Mouse (Mus musculus): ENCODE results near the gene Ccdc34.
A peak's percentile ranks its signal among the peaks of the same experiment; 100 is the strongest.

The Ccdc34 gene

DNA sequence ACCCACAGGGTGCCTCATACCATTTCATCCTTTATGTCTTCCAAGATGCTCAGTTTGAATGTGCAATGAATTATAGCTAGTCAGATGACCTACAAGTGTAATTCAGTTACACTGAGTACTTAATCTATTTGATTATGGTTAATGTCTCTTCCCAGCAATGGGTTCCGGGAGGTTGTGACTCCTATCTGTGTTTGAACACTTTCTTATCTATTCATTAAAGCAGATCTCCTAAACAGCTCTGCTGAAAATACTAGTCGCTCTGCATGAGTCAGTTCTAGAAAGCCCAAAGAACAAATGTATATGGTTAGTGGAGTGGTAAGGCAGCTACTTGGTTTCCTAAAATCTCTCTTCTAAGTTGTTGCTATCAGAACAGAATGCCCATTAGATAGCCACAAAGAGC lies 22.6 kb upstream of the Ccdc34 start:
- ATAC-seq (ENCODE audit: low TSS enrichment) = no peak

DNA sequence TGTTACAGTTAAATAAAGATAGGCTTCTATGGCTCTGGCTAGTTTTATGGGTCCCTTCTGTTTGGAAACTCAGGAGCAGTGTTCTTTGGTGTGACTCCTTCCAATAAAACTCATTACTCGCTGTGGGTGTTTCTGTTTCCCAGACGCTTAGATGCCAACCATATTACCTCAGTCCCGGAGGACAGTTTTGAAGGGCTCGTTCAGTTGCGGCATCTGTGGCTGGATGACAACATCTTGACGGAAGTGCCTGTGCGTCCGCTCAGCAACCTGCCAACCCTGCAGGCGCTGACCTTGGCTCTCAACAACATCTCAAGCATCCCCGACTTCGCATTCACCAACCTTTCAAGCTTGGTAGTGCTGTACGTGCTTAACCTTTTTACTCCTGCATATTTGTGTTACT lies 21.2 kb upstream of the Ccdc34 start:
- no peak for ATAC-seq (ENCODE audit: low TSS enrichment)

DNA sequence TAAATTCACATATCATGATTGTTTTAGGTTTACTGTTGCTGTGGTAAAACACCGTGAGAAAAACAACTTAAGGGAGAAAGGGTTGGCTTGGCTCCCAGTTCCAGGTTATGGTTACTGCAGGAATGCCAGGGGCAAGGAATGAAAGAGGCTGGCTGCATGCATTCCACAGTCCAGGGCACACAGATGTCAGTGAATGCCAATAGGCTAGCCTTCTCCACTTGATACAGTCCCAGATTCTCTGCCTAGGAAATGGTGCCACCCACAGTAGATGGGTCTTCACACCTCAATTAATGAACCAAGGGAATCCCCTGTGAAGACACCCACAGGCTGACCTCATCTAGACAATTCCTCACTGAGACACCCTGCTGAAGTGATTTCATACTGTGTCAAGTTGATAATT lies 12.9 kb upstream of the Ccdc34 start:
- no peak for ATAC-seq (ENCODE audit: low TSS enrichment)

DNA sequence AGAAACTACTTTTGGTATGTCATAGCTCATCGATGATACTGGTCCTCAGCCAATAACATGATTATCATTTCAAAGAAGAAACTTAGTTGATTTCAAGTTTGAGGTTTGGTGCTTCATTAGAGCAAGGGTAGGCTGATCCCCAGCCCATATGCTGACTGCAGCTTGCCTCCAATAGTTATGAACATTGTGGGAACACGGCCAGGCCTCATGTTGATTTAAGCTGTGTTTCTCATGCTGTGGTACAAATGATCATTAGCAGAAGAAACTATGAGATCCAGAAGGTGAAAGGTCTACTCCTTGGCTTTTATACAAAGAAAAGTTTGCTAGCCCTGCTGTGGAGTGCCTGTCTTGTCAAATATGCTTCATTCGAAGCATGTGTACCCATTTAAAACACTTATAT lies 12.5 kb upstream of the Ccdc34 start:
- ATAC-seq (ENCODE audit: low TSS enrichment) = no peak

DNA sequence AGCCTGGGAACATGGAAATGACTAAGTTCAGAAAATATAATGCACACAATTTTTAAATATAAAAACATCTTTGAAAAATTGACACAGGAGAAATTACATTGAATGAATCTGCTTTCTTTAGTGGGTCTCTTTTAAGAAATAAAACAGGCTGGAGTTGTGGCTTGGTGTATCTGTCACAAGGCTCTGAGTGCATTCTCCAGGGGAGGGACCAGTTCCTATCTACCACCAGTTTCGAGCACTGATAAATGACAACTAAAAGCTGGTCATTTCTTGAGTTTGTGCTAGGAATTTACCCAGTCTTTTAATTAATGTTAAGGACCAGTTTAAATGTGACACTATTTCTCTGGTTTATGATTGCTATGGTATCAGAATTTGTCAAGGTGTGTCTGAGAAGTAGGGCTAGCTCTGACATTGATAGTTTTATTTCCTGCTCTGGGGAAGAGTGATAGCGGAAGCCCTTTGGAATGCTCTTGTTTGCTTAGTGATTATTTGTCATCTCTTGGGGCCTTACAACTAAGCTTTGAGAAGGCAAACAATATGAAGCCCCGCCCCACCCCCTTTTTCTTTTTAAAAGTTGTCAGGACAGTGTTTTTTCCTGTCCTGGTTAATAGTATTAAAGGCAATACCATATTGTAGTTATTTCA lies 11.9 kb upstream of the Ccdc34 start:
- ATAC-seq (ENCODE audit: low TSS enrichment) = no peak

DNA sequence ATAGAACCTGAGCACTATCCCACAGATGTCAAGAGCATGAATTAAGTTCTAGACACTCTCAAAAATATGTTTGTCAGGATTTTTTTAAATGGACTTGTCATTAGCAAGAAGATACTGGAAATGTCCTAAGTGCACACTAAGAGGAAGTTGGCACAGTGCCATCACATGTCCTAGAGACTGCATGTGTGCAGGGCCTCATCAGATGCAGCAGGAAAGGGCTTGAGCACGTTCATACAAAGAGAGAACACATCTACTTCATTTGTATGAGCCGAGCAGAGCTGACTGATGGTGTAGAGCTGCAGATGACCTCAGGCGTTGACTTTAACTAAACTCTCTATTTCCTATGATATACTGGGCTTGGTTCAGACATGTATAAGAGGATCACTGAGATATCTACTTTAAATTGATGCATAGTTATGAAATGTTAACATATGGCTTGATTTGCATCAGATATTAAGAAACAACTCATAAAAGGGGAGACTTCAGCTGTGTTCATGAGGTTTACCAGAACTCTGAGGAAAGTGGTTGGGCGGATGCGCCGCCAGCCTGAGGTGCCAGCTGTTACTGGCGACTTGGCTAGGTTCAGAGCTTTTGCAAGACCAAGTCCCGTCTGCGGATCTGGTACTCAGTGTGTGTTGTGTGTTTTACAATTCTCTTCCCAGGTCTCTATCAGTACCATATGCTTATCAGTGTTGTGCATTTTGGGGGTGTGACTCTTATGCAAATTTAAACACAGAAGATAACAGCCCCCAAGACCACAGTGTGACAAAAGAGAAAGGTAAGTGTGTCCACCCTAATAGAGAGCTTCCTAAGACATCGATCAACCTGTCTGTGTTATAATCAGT lies 10.0 kb upstream of the Ccdc34 start:
- ATAC-seq (ENCODE audit: low TSS enrichment) = no peak

DNA sequence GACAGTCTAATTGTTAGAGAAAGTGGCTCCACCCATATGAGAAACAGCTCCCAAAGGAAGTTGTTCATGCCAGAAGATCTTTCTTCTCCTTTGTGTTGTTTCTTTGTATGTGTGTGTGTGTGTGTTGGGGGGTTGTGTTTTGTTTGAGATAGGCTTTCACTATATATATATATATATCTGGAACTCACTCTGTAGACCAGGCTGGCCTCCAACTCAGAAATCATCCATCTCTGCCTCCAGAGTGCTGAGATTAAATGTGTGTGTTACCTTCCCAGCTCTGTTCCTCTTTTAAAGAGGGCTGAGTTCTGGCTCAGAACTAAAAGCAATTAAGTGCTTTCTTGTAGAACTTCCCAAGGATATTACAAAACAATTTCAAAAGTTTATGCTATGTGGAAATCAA lies 8.2 kb upstream of the Ccdc34 start:
- no peak for ATAC-seq (ENCODE audit: low TSS enrichment)

DNA sequence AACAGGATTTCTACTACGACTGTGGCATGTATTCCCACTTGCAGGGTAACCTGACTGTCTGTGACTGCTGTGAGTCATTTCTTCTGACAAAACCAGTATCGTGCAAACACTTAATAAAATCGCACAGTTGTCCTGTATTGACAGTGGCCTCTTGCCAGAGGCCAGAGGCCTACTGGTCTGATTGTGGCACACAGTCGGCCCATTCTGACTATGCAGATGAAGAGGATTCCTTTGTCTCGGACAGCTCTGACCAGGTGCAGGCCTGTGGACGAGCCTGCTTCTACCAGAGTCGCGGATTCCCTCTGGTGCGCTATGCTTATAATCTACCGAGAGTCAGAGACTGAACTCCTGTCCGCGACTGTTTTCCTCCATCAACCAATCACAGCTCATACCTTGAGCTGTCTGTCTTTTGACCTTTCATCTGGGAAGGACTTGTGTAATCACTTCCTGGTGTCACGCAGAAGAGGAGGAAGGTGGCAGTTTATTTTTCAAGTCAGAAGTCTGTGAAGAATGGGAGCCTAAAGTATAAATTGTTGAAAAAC lies 5.4 kb upstream of the Ccdc34 start:
- ATAC-seq (ENCODE audit: low TSS enrichment) = no peak

DNA sequence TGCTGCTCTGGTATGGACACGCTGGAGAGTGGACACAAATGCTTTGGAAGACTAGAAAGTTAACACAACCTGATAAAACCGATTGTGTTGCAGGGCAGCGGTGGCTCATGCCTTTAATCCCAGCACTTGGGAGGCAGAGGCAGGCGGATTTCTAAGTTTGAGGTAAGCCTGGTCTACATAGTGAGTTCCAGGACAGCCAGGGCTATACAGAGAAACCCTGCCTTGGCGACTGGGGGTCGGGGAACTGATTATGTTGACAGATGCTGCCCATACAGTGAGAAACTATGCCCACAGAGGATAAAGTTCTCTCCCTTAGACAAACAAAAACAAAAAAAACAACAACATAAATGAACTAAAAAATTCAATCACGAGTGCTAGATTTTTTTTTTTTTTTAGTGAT lies 530 bp upstream of the Ccdc34 start:
- ATAC-seq (ENCODE audit: low TSS enrichment) = 0 out of 2 replicates have a peak, but pooled peaks have one; percentile 0

DNA sequence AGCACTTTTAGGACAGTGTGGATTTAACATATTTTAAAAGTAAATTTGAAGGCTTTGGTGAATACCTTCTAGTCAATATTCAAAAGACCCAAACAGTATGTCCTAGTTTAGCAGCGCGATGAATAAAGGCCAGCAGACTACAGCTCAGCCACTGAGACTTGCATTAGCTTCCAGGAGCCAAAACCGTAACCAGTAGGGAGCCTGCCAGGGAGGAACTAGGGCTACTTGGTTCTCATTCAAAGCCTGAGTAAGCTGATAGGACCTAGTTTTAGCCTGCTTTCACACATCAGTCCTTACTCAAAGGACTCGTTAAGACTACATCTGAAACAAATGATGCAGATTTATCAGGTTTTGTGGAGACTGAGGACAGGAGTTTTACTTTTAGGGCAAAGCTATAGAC lies 2.0 kb downstream of the Ccdc34 start:
- no peak for ATAC-seq (ENCODE audit: low TSS enrichment)

DNA sequence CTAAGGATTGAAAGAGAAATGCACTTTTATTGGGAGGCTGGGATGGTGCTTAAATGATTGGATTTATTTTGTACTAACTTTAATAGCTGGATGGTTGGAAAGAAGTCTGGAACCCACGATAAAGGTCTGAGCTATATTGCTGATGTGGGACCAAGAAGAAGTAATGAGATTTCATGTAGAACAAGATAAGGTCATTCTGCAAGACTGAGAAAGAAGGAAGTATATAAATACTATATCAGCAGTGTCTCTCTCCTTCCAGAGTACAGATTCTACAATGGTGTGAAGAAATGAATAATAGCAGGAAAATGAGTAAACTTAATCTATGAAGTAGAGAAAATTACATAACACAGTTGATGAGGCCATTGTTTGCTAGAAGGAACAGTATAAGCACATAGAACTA lies 2.8 kb downstream of the Ccdc34 start:
- no peak for ATAC-seq (ENCODE audit: low TSS enrichment)

DNA sequence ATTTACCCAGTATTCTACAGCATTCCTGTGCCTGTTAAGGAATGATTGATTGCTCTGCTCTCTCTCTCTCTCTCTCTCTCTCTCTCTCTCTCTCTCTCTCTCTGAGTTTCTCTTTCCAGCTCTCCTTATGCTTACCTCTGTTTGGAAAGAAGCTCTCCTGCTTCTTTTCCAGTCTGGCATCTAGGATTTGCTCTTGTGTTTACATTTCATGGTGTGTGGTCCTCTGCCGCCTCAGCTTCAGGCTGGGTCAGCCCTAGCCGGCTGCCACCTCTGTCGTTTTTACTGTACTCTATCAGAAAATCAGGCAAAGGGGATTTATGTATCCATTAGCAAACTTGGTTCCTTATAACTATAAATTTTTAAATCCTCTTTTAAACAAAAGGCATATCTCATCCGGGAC lies 18.6 kb downstream of the Ccdc34 start:
- ATAC-seq (ENCODE audit: low TSS enrichment) = no peak

DNA sequence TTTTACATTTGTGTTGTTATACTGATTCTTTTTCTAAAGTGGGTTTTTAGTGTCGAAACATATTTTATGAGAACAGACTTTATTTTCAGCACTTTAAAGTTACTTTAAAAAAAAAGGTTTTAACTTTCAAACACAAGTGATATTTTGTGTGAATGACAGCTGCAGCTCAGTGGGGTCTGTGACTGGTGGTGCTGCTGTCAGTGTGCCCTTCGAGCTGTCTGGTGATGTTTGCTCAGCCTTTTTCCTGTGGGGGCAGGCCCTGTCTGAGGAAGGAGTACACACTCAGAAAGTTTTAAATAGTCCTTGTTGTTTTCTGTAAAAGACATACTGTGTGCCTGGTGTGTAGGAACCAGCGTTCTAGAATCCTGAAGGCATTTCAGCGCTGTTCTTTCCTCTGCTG lies 19.0 kb downstream of the Ccdc34 start:
- no peak for ATAC-seq (ENCODE audit: low TSS enrichment)

DNA sequence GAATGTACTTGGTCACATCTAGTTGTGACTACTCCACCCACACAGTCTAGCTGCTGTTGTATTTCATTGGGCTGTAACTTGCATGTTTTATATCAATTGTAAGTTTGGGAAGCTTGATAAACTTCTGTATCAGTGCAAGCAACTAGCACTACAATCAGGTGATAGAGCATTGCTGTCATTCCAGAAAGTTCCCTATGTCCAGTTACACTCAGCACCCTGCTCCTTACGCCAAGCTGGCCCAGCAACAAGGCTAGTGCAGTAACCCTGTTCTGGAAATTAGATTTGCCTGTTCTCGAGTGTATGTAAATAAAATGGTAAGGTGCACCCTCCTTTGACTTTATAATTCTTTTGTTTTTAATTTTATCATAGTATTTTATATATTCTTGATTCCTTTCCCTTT lies 19.6 kb downstream of the Ccdc34 start:
- ATAC-seq (ENCODE audit: low TSS enrichment) = no peak

DNA sequence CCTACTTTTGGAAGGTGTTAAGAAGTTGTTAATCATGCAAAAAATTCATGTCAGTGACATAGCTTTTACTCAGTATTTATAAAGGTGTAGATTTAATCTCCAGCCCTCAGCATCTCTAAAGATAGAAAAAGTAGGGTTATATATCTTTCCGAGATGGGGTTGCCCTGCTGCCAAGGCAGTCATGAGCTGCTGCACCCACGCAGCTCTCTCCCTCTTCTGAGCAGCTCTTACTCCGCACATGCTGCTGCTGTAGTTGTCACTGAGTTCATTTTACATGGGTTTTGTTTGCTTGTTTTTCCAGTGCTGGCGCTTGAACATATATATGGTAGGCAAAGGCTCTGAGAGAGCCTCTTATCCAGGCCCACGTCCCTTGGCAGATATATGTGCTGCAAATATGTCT lies 20.7 kb downstream of the Ccdc34 start:
- ATAC-seq (ENCODE audit: low TSS enrichment) = peak; percentile 97

DNA sequence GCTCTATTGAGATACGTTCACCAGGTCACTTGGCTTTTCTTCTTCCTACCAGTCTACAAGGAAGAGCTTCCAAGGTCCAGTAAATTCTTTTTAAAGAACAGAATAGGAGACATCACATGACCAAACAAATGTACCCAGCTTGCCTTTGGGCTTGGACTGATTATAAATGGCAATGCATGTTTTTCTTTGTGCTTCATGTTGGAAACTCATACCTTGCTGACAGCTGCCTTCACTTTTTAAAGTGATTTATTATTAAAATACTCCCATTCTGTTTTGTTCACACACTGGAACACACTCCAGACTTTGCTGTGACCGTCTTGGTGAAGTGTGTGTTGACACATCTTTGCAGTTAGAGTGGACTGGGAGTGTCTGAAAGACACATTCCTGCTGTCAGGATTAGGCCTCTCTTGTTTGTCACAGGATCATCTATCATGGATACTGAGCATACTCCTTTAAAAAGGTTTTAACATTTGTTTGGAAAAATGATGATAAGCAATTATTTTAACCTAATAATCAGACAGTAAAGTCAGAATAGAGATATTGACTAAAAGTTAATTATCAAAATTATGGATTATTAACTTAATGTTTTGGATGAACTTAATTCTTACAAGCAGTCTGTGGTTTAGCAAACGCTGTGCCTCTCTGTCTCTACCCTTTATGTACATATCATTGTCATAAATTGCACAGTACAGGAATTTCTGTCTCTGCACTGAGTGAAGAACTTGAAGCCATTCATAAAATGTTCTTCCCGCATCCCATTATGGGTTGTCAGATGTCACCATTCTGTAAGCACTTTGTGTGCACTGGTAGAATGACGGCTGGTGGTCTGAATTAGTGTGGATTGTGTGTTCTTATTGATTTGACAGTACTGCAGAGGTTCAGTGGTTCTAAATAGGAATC lies 25.5 kb downstream of the Ccdc34 start:
- no peak for ATAC-seq (ENCODE audit: low TSS enrichment)

DNA sequence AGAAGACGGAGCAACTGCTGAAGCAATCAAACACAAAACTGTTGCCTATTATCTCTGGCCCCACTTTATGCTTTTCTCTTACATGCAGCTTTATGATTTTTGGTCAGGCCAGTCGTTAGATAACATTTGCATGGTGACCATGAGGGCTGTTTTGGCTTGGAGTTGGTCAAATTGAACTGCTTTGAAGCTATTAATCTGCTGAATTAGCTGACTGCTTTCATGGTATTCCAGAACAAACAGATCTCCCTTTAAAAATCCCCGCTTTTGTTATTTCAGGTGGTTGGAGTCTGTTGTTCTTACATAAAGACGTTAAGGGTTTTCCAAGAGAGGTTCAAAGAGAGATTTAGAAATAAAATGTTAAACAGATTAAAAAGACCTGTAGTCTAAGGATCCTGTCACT lies 40.8 kb downstream of the Ccdc34 start:
- ATAC-seq (ENCODE audit: low TSS enrichment) = no peak

DNA sequence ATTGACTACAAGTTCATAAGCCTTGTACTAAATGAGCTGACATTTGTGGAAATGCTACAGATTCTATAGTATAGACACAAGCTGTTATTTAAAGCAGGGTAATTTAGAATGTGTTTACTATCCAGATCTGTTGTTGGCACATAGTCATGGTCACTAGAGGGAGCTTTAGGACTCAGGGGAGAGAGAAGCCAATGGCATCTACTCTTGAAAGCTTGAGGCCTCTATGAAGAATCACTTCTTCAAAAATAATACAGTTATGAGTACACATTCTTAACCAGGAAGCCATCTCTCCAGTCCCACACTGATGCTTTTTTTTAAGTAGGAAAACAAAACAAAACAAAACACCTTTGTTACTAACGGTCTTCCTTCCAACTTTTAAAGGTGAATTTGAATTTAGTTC lies 45.5 kb downstream of the Ccdc34 start:
- ATAC-seq (ENCODE audit: low TSS enrichment) = no peak; the same call in 1 of the 2 replicates

DNA sequence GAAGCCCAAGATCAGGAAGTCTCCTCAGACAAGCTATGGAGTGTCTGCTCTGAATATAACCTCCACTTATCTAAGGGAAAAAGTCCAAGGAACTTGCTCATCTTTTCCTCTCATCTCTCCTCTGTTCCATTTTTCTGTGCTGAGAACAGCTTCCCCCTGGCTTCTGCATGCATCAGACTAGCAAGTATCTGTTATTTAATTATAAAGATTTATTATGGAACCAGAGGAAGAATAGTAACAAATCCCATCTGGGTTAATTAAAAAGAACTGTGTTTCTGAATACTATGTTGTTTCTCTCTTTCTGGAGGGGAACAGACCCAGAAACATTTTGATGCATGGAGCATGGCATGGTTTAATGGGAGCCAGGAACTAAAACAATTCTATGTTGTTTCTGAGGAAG lies 51.3 kb downstream of the Ccdc34 start:
- ATAC-seq (ENCODE audit: low TSS enrichment) = no peak

DNA sequence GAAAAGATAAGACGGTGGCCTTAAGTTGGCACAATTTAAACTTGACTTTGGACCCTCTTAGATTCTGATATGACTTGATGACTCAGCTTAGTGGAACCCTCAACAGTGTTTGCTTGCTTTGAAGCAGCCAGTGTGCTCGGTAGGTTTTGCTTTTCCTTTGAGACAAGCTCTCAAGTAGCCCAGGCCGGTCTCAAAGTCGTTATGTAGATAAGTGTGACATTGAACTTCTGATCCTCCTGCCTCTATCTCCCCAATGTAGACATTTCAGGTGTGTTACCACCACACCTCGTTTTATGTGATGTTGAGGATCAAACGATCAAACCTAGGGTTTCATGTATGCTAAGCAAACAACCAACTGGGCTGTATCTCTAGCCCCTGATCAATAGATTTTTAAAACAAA lies 55.4 kb downstream of the Ccdc34 start:
- ATAC-seq (ENCODE audit: low TSS enrichment) = no peak

DNA sequence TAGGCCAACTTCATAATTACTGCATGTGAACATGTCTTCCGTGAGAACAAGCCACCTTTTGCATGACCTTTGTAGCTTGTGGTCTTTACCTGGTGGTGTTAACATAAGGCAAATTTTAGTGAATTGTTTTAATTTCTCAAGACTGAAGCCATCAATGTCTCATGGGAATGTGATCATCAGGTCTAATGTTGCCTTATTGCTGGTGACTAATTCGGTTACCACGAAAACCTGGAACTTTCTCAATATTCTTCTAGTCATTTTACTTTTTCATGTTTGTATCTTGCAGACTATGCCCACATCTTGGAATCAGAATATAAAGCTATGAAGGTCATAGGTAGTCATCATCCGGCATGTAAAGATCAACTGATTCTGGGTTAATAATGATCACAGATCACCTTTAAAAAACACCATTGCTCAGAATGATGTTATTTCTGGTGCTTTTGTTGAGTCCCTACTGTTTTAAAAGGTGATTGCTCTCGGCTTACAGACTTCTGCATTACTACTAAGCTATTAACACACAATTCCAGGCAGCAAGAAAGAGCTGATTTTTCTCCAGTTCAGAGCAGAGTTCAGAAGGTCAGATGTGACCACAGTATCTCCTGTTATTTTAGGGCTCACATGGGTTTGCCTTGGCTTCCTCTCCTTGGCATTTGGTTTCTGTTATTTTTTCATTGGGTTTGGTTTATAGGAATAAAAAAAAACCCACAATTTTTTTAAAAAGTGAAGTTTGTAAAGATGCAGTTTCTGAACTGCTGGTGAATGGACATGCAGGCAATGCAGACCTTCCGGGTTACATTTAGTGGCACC lies 57.2 kb downstream of the Ccdc34 start:
- no peak for ATAC-seq (ENCODE audit: low TSS enrichment)
